Mouse (Mus musculus) adrenal gland, adult 2 months (tissue): ENCODE results near the gene Man1a2. TPM values are rescaled to one million over a fixed set of nuclear protein-coding genes. Genes with fewer than 3 reads are reported as not detected.

Source experiments
- DNase-seq: peaks from one replicate; pipeline ENCODE4 v3.0.0; 2021
- polyA plus RNA-seq: library from polyadenylated mRNA; depleted of rRNA; stranded (reverse); fragments of >200 nt; gene quantifications from 2 replicates; pipeline ENCODE4 v1.2.3, GENCODE M21; 2012
- total RNA-seq, 2 experiments: library from RNA; stranded (reverse); gene quantifications; 2 replicates each; pipeline ENCODE4 v1.2.3; 2021

Man1a2 gene
- total and polyA plus RNA-seq, 3 experiments = 39.0 to 115 (median 82.9) TPM

- DNase-seq = peak; percentile 91
Measured at GRCm38 (mm10) chr3:100685763-100686370, 564 bp upstream of the Man1a2 start.

DNA sequence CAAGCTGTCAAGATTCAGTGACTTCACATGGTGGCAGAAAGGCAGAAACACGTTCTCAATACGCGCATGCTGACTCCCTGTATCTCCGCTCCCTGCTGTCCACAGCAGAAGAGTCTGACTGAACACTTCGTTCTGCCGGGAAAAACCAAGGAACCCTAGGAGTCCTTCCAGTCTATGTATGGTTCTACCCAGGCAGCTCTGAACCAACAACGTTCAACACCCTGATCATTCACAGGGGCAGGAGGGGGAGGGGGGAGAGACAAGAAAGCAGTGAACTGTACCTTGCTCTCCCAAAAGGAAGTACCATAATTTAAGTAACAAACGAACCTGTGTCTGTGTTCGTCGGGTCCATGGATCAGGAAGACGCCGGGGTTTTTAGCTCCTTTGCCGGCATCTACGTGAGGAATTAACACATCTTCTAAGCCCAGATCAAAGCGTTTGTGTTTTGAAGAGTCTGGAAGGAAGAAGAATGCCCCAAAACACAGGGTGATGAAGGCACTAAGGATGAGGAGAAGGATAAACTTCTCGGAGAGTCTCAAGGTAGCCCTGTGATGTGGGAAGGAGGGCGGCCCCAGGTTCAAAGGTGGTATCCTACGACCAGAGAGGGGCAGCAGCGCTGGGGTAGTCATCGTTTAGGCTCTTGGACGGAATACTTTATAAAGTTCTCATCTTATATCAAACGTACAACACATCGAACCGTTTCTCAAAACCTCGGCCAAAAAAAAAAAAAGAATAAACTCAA lies 898 bp downstream of the Man1a2 start:
- DNase-seq = peak; percentile 50

DNA sequence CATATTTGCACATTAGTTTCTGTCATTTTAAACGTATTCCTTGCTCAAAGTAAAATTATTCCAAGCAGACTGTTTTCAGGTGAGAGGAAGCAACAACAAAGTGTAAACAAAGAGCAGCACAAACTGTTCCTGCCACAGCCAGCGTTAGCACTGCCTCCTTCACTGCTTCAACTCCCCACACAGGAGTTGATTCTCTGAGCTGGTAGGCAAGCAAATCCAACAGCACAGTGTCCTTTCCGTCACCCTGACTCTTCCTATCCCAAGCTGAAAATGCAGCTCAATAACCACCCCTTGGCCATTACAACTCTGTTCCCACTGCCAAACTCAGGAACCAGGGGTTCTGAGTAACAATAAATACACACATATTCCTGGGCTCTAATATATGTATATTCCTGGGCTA lies 2.5 kb downstream of the Man1a2 start:
- DNase-seq = no peak

DNA sequence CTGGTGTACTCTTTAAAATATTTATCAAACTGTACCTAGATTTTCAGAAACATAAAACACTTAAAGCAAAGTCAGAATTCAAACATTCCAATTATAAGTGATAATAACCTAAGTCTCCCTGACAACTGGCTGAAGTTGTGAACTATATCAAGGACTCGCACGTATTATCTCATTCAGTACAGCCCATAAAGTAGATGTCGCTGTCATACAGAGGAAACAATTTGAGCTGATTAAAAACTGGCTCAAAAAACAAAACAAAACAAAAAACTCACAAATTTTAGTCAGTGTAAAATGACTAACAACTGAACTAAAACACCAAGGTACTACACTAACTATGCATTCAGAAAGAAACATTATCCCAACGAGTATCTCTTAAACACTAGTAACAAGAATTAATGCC lies 3.0 kb downstream of the Man1a2 start:
- no peak for DNase-seq

GRCm38 (mm10) chr3:100681448-100682092 lies 3.7 kb downstream of the Man1a2 start:
- DNase-seq = no peak

GRCm38 (mm10) chr3:100680226-100680625 lies 5.1 kb downstream of the Man1a2 start:
- peak; percentile 57 for DNase-seq

- DNase-seq = peak; percentile 44
Measured at GRCm38 (mm10) chr3:100678951-100679570, 6.2 kb downstream of the Man1a2 start.

DNA sequence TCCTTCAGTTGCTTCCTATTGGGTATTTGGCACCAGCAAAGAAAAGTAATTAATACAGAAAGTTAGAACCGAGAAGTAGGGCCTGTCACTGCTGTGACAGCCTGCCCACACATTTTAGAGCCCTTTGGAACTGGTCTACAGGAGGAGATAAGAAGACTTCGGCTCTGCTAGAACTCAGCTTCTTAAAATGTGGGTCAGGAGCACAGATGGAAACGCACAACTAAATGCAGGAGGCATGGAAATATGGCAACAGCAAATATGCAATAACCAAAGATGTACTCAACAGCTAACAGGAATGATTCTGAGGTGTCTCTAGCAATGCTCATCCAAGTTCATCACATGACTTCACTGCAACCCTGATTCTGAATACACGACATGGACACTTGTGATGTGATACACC lies 10.2 kb downstream of the Man1a2 start:
- DNase-seq = no peak

- no peak for DNase-seq
Measured at GRCm38 (mm10) chr3:100670412-100670811, 14.9 kb downstream of the Man1a2 start.

GRCm38 (mm10) chr3:100653291-100653690 lies 32.0 kb downstream of the Man1a2 start:
- no peak for DNase-seq

DNA sequence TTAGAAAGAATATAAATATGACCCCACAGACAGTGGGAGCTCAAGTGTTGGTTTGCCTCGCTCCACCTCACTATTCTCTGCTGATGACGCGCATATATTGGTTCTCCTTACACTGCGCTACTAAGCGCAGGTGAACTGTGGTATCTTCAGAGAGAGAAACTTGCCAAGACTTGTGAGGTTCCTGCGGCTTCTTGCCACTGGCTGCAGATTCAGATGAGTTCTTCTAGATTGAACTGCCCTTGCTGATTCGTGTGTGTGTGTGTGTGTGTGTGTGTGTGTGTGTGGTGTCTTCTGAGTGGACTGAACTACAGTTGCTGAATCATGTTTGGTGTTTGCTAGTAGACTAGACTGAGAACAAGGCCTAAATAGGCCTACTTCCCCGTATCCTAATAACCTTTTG lies 43.7 kb downstream of the Man1a2 start:
- peak; percentile 42 for DNase-seq

DNA sequence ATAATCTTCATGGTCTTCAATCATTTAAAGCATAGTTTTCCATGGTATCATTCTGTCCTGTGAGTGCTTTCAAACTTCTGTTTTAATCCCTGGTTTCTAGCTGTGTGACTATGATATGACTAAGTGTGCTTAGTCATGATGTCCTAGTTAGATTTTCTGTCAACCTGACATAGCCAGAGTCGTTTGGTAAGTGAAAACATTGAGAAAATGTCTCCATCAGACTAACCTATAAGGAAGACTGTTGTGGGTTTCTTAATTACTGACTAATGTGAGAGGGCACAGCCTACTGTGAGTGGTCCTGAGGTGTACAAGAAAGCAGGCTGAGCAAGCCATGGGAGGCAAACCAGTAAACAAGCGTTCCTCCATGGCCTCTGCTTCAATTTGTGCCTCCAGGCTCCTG lies 49.0 kb downstream of the Man1a2 start:
- DNase-seq = peak; percentile 18

DNA sequence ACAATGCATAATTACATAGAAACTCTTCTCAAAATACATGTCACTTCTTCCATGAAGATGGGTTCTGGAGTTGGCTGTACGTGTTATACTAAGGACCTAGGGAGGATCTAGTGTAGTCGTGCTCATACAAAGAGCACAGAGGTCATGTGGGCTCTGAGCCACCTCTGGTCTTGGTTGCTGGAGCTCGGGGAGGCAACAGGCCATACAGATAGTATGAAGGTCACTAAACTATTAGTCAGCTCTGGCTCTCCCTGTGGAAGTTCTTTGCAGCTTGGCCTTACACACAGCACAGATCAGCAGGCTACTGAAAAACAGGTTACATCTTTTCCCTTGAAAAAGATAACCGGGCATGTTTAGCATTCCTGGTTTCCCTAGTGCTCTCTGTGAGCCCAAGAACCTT lies 50.5 kb downstream of the Man1a2 start:
- DNase-seq = peak; percentile 69

DNA sequence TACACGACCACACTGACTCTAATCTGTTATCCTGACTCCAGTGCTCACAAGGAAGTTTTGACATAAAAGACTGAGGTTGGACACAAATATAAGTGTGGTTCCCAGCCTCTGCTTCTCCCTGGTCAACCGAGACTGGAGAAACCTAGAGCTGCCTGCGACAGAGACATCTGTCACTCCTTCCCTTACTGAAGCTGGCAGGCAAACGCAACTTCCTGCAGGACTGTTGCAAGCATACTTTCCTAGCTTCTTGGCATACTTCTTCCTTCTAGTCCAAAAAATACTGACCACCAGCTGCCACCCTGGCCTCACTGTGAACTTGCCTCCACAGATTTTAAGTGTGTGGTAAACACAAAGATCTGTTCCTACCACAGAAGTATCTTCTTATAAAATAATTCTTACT lies 66.8 kb downstream of the Man1a2 start:
- no peak for DNase-seq

DNA sequence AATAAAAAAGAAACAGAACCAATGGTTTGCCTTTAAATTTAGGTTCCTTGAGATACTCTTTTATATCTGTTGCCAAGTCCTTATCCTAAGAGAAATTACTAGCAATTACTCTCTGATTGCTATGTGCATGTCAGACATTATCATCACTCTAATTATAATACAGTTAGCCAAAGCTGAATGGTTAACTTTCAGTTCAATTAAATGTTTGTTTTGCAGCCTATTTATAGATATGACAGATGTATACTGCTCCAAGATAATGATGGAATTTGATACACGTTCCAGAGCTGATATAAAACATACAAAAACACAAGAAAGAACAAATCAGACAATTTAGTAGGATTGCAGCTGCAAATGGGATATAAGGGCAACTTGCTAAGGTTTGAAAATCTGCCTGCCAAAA lies 74.4 kb downstream of the Man1a2 start:
- DNase-seq = no peak

DNA sequence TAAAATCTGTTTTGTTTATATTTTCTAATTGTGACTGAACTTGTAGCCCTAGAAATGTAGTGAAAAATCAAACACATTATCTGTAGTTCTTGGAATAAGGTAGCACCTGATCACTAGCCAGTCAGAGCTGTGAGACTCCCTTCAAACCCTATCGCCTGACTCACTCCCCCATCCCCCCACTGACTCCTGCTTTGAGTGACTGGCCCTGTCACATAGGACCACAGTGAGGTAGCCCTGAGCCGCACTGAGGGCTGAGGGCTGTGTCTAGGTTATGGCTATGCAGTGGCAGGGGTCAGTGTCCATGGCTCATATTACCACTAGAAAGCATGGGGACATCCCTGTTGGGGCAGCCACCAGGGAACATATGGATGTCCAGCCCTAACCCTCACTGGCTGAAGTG lies 80.8 kb downstream of the Man1a2 start:
- DNase-seq = no peak

- DNase-seq = no peak
Measured at GRCm38 (mm10) chr3:100599265-100599820, 86.0 kb downstream of the Man1a2 start.

DNA sequence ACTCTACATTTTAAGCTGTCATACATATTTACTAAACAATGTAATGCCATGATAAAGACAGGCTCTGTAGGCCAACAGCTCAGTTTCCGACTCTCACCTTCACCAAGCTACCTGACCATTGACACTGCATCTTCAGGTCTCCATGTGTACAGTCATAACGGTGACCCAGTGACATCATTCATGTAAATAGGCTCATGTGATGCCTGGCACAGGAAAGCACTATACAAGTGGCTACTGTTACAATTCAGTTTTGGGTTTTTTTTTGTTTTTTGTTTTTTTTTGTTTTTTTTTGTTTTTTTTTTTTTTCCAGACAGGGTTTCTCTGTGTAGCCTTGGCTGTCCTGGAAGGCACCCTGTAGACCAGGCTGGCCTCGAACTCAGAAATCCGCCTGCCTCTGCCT lies 94.2 kb downstream of the Man1a2 start:
- no peak for DNase-seq

- DNase-seq = no peak
Measured at GRCm38 (mm10) chr3:100582721-100583355, 102.5 kb downstream of the Man1a2 start.

DNA sequence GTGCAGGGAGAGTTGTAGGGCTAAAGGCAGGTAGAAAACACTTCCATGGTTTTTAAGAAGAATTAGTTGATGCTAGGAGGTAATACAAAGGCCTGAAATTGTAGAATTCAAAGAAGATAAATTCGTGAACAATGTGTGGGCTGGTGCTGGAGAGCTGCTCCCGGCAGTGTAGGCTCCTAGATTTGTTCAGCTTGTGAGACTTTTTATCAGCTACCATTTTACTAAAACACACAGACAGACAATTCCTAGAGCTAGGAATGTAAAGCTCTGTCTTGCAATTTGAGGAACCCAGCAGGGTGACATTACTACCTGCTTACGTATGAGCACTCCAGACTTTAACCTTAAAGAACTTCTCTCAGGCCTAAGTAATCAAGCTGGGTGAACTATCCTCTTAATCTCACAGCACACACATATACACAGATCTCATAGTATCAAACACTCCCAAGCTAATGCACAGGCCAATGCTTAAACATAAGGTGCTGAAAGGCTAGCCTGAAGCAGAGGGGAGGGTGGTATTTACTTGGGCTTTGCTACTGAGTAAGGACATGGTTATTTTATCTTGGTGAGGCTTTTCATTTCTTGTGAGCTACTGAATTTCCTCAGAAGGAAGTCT lies 112.6 kb downstream of the Man1a2 start:
- no peak for DNase-seq
